Mouse (Mus musculus) forebrain, embryonic 13.5 days (tissue): Measurements from ENCODE around the gene Naaa. TPM values are rescaled to one million over a fixed set of nuclear protein-coding genes. Genes with fewer than 3 reads are reported as not detected.
A peak's percentile ranks its signal among the peaks of the same experiment; 100 is the strongest.

ENCODE experiments used
- ATAC-seq: fragments of 200-750 bp; cut with Nextera tagmentation; 2 replicates; pipeline ENCODE4 v1.8.0; 2017
- H3K27ac ChIP-seq: fragments of 300-500 bp; sonication (generic); 2 replicates; pipeline ENCODE4 v1.5.1; 2015; ENCODE audit warnings: inconsistent platforms, mild to moderate bottlenecking, moderate library complexity
- H3K27me3 ChIP-seq: fragments of 300-500 bp; sonication (generic); 2 replicates; pipeline ENCODE4 v1.6.1; 2015; ENCODE audit warnings: mild to moderate bottlenecking, inconsistent platforms
- H3K36me3 ChIP-seq: fragments of 300-500 bp; sonication (generic); 2 replicates; pipeline ENCODE4 v1.6.1; 2015; ENCODE audit warnings: mild to moderate bottlenecking, inconsistent platforms; ENCODE audit not compliant: poor library complexity, severe bottlenecking
- H3K4me1 ChIP-seq: fragments of 300-500 bp; sonication (generic); 2 replicates; pipeline ENCODE4 v1.6.1; 2015; ENCODE audit warnings: inconsistent platforms
- H3K4me2 ChIP-seq: fragments of 300-500 bp; sonication (generic); 2 replicates; pipeline ENCODE4 v1.6.1; 2015; ENCODE audit warnings: inconsistent platforms, mild to moderate bottlenecking, moderate library complexity
- H3K4me3 ChIP-seq: fragments of 300-500 bp; sonication (generic); 2 replicates; pipeline ENCODE4 v1.5.1; 2015; ENCODE audit warnings: mild to moderate bottlenecking, inconsistent platforms
- H3K9ac ChIP-seq: fragments of 300-500 bp; sonication (generic); 2 replicates; pipeline ENCODE4 v1.6.1; 2015; ENCODE audit warnings: mild to moderate bottlenecking, inconsistent platforms
- H3K9me3 ChIP-seq: fragments of 300-500 bp; sonication (generic); replicated peaks from 2 replicates; pipeline ENCODE4 v1.6.1; 2016; ENCODE audit warnings: inconsistent platforms
- WGBS: fragments of 180-500 bp; shearing (Covaris S2); methylation state at CpG from one replicate; pipeline ENCODE4 v1.1.7; 2015; 5-methylcytosine and 5-hydroxymethylcytosine counted together
- polyA plus RNA-seq: library from polyadenylated mRNA; unstranded; fragments of >200 nt; fragmentation: Nextera tagmentation; extraction: Ambion mirVana; gene quantifications from 2 replicates; pipeline ENCODE4 v1.2.1, GENCODE M21; 2015

Gene Naaa
- polyA plus RNA-seq, 1 experiment from 2014 or later: 4.7 TPM

DNA sequence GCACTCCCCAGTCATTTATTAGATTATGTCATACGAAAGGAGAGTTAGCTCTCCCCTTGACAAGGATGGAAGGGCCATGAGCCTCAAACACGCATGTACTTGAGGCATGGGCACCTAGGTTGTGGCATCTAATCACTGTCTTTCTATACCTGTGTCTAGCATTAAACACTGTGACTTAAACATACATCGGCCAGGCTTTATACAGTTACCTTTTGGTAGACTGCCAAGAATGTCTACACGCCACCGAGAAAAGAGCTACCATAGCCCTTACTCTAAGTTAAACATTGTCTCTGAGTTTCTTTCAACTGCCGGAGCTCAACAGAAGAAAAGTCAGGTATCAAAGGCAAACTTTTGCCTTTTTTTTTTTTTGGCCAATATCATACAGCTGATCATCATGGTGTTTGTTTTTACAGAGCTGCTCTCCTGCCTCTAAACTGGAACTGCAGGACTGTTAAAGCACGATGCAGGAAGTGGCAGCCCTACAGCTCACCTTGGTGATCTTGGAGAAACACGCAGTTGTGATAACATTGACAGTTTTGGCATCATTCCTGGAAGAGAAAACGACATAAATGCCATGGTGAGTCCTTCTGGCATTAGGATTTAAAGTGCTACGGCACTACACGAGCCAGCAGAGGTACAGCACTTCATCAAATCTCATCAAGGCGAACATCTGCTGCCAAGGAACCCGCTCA is 24.3 kb upstream of the Naaa start:
- H3K4me1 ChIP-seq: no peaks in the 10 kb centered on the region
- H3K27ac ChIP-seq: no peak overlapping the region
- no peak overlapping the region for H3K9ac ChIP-seq
- ATAC-seq: no peak
- H3K27me3 ChIP-seq: no peaks in the 10 kb centered on the region
- WGBS: 92% methylated on average over 13 of the region's 13 CpGs
- H3K36me3 ChIP-seq: peaks cover 80% of the 10 kb centered on the region
- H3K4me3 ChIP-seq: no peak overlapping the region
- no peaks in the 10 kb centered on the region for H3K9me3 ChIP-seq
- no peak overlapping the region for H3K4me2 ChIP-seq

DNA sequence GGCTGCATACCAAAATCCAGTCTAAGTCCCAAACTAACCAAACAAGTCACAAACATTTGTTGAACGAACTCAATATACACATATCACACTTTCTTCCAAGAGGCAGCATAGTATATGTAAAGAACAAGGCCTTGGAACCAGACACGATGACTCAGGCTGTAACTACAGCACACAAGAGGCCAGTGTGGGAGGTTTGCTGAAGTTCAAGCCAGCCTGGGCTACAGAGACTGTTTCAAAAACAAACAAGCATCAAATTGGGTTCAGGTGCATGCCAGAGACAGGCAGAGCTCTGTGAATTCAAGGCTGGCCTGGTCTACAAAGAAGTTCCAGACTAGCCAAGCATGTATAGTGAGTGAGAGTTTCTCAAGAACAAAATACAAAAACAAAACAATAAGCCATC is 16.6 kb upstream of the Naaa start:
- 99% methylated on average over 2 of the region's 2 CpGs for WGBS
- Histone ChIP-seq H3K4me1 (no peaks in the 10 kb centered on the region), H3K36me3 (peaks cover 95% of the 10 kb centered on the region), H3K27me3 (no peaks in the 10 kb centered on the region), H3K9me3 (no peaks in the 10 kb centered on the region), H3K4me3 (no peak overlapping the region), H3K9ac (no peak overlapping the region), H3K4me2 (no peak overlapping the region), H3K27ac (no peak overlapping the region)
- no peak for ATAC-seq

DNA sequence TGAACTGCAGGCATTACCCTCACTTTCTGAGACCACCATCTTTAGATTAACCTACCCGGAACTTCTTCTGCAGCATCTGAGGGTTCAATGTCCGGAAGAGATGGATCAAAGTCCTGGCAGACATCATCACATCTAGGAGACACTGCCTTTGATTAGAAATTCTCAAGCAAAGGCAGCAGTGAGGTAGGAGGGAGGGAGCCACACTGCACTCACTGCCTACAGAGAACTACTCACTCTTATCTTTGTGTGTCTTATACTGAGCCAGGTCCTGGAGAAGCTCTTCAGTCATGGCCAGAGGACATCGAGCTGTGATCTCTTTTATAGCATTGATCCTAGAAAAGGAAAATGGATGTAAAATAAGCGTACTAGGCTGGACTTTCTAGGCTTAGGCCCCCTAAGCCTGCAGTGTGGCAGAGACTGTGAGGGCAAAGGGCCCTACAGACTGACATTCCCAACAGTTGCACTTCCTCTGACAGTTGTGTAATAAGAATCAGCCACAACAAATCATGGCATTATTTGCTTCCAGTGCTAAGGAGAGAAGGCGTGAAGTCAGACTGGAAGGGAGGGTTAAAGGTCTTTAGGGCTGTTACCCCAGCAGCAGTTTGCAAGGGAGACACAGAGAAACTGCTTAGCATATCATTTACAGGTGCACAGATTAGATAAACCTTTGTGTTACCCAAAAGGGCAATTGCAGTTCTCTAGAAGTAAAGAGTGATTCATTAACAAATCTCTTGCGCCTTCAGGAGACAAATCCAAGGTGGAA is 13.9 kb upstream of the Naaa start:
- no peak for ATAC-seq
- WGBS: 96% methylated on average over 6 of the region's 6 CpGs
- Histone ChIP-seq H3K27me3 (no peaks in the 10 kb centered on the region), H3K9me3 (no peaks in the 10 kb centered on the region), H3K36me3 (peaks cover 98% of the 10 kb centered on the region), H3K27ac (no peak overlapping the region), H3K9ac (no peak overlapping the region), H3K4me2 (no peak overlapping the region), H3K4me3 (no peak overlapping the region), H3K4me1 (no peaks in the 10 kb centered on the region)

DNA sequence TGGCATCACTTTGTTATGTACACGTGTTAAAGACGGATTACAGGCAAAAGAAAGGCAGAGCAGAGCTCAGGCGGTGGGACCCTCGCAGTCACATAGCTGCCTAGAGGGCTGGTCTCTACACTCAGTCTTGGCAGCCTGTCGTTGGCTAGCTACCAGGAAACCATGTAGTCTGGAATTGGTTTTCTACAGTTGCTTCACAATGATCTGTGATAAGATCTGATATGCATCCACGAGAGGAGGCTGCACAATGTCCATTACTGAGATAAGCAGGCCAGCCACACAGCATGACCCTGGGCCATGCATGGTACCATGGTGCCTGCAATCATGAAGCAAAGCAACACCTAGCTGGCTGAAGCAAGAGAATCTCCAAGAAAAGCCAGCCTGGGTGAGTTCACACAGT is 9.9 kb upstream of the Naaa start:
- no peak for ATAC-seq
- no peaks in the 10 kb centered on the region for H3K9me3 ChIP-seq
- peaks cover 82% of the 10 kb centered on the region for H3K36me3 ChIP-seq
- H3K4me3 ChIP-seq: no peak overlapping the region
- no peaks in the 10 kb centered on the region for H3K27me3 ChIP-seq
- H3K4me1 ChIP-seq: no peaks in the 10 kb centered on the region
- 93% methylated on average over 6 of the region's 6 CpGs for WGBS
- no peak overlapping the region for H3K4me2 ChIP-seq
- H3K9ac ChIP-seq: no peak overlapping the region
- no peak overlapping the region for H3K27ac ChIP-seq

- Histone ChIP-seq H3K27ac (no peak overlapping the region), H3K4me3 (no peak overlapping the region), H3K4me1 (peaks cover 9% of the 10 kb centered on the region; the same call in 1 of the 2 replicates), H3K36me3 (peaks cover 37% of the 10 kb centered on the region), H3K9me3 (no peaks in the 10 kb centered on the region), H3K4me2 (no peak overlapping the region), H3K9ac (no peak overlapping the region), H3K27me3 (no peaks in the 10 kb centered on the region)
- WGBS: 80% methylated on average over 3 of the region's 3 CpGs
- ATAC-seq: no peak
These were observed 5.1 kb upstream of the Naaa start for GRCm38 (mm10) chr5:92283107-92283506.

- WGBS: 79% methylated on average over 4 of the region's 4 CpGs
These were observed 4.6 kb upstream of the Naaa start for GRCm38 (mm10) chr5:92282571-92282970.

GRCm38 (mm10) chr5:92278942-92279537 is 1.1 kb upstream of the Naaa start:
- ATAC-seq: no peak
- no peak overlapping the region for H3K27ac ChIP-seq

More at GRCm38 (mm10) chr5:92282571-92282970, 4.6 kb upstream of the Naaa start:
- Histone ChIP-seq H3K36me3 (peaks cover 32% of the 10 kb centered on the region), H3K27me3 (no peaks in the 10 kb centered on the region), H3K4me2 (no peak overlapping the region), H3K4me3 (no peak overlapping the region), H3K9ac (no peak overlapping the region), H3K27ac (no peak overlapping the region), H3K9me3 (no peaks in the 10 kb centered on the region), H3K4me1 (peaks cover 11% of the 10 kb centered on the region; the same call in 1 of the 2 replicates)
- ATAC-seq: no peak

DNA sequence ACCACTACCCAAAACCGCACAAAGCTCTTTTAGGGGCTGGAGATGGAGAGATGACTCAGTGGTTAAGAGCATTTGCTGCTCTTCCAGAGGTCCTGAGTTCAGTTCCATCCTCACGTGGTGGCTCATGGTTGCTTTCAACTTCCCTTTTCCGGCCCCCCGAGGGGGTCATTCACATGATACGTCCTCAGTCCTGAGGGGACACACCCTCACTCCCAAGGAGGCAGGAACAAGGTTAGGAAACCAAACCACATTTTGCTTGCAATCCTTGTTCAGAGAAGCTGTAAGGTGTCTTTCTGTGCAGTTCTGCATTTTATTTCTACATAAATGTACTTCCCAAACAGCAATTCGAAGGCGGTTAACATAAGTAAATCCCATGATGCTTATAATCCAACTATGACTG is 7.5 kb downstream of the Naaa start:
- H3K4me1 ChIP-seq: no peaks in the 10 kb centered on the region
- no peaks in the 10 kb centered on the region for H3K36me3 ChIP-seq
- no peak overlapping the region for H3K4me2 ChIP-seq
- no peak overlapping the region for H3K27ac ChIP-seq
- no peak overlapping the region for H3K9ac ChIP-seq
- ATAC-seq: no peak
- 90% methylated on average over 7 of the region's 7 CpGs for WGBS
- no peaks in the 10 kb centered on the region for H3K9me3 ChIP-seq
- H3K4me3 ChIP-seq: no peak overlapping the region
- no peaks in the 10 kb centered on the region for H3K27me3 ChIP-seq

More at GRCm38 (mm10) chr5:92278942-92279537, 1.1 kb upstream of the Naaa start:
- WGBS: 79% methylated on average over 10 of the region's 10 CpGs
- Histone ChIP-seq H3K4me2 (0 out of 2 replicates have a peak overlapping the region, but pooled peaks have one; percentile 94), H3K4me3 (no peak overlapping the region), H3K4me1 (peaks cover 13% of the 10 kb centered on the region; the same call in 1 of the 2 replicates), H3K36me3 (peaks cover under 1% of the 10 kb centered on the region; the same call in 1 of the 2 replicates), H3K9me3 (no peaks in the 10 kb centered on the region), H3K27me3 (0 out of 2 replicates have a peak, but pooled peaks cover 6% of the 10 kb centered on the region), H3K9ac (no peak overlapping the region)

DNA sequence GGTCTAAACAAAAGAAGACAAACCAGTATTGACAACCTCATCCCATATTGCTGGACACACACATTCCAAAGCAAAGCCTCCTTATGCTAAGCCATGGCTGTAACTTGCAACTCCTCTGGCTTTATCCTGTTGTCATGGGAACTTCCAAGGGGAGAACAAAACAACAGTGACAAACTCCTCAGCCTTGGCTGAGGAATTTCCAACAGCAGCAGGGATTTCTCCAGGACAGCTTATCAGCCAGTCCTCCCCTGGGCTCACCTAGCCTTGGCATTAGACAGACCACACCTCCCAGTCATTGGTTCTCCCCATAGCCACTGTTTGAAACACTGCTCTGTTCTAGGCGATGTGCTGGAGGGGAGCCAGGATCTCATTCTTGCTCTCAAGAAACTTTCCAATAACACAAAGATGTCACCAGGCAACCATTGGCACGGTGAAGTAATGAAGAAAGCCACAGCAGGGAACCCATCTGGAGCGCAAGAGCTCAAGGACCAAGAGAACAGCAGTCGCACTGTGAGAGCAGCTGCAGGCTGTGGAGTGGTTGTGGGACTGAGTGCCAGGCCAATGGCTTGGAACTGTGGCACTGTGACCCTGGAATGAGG is 14.1 kb downstream of the Naaa start:
- peak overlapping the region; percentile 54 for H3K27ac ChIP-seq
- WGBS: 2% methylated on average over 4 of the region's 4 CpGs

DNA sequence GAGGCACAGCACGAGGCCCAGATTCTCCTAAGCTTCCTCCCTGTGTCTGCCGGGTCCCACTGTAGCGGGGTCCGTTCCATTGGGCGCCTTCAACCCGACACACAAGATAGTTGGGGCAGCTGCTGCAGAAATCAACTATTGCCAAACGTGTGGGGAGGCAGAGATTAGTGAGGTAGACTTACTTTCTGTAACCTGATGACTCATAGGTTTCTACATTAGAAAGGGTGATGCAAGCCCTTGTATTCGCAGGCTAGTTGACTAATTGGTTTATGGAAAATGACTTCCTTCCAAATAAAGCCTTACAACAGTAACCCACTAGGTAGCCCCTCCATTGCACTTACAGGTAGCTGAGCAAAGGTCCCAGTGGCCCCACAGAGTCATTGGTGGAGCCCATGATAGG is 15.3 kb downstream of the Naaa start:
- Histone ChIP-seq H3K4me3 (no peak overlapping the region), H3K4me1 (peaks cover 14% of the 10 kb centered on the region), H3K9ac (no peak overlapping the region), H3K9me3 (no peaks in the 10 kb centered on the region), H3K27me3 (no peaks in the 10 kb centered on the region), H3K27ac (no peak overlapping the region), H3K4me2 (no peak overlapping the region), H3K36me3 (no peaks in the 10 kb centered on the region)
- no peak for ATAC-seq
- WGBS: 89% methylated on average over 8 of the region's 8 CpGs

More for the DNA sequence above, 14.1 kb downstream of the Naaa start:
- no peaks in the 10 kb centered on the region for H3K36me3 ChIP-seq
- H3K9me3 ChIP-seq: no peaks in the 10 kb centered on the region
- H3K9ac ChIP-seq: no peak overlapping the region
- peaks cover 14% of the 10 kb centered on the region for H3K4me1 ChIP-seq
- no peaks in the 10 kb centered on the region for H3K27me3 ChIP-seq
- no peak overlapping the region for H3K4me3 ChIP-seq
- H3K4me2 ChIP-seq: no peak overlapping the region
- ATAC-seq: peak; percentile 90

DNA sequence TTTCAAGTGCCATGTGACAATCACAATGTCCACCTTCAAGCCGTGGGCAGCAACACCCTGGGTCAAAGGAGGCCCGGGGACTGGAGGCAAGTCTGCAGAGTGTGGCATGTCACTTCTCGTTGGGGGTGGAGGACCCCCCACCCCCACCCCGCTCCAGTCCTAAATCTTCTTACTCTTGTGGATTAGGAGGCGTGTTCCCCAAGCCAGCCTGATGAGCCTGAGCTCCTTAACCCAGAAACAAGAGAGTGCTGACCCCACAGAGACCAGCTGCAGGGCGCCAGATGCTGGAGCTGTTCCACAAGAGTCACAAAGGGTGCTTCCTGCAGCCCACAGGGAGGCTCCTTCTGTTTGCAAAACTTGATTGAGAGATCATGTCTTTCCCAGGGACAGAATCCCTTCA is 21.8 kb downstream of the Naaa start, which contains the start of gene Ppef2:
TSS of gene Ppef2 (minus strand) at position 61 of the 400 bp plus-strand sequence.
- Histone ChIP-seq H3K4me3 (no peak within 1 kb of the TSS), H3K27me3 (no peaks in the 10 kb centered on the region), H3K36me3 (no peaks in the 10 kb centered on the region), H3K27ac (no peak within 1 kb of the TSS), H3K9me3 (no peaks in the 10 kb centered on the region), H3K4me1 (peaks cover 7% of the 10 kb centered on the region), H3K9ac (no peak within 1 kb of the TSS), H3K4me2 (no peak within 1 kb of the TSS)
- ATAC-seq: no peak
- WGBS: 5% methylated on average over 6 of the region's 6 CpGs

DNA sequence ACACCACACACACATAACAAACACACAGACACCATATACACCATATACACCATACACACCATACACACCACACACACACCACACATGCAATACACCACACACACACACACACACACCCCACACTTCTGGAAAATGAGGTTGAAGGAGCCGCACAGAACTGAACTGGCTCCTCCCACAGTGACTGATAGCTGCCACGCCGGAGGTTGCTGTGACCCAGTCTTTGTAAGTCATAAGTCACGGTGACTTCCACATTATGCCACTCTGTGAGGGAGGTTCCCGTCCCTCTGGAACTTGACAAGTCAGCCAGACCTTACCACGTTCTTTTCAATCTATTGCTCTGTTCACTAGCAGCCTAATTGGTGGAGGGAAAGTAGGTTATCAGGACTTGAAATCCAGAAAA is 23.5 kb downstream of the Naaa start:
- no peak overlapping the region for H3K4me2 ChIP-seq
- ATAC-seq: no peak
- H3K36me3 ChIP-seq: no peaks in the 10 kb centered on the region
- H3K4me3 ChIP-seq: no peak overlapping the region
- H3K27me3 ChIP-seq: no peaks in the 10 kb centered on the region
- no peaks in the 10 kb centered on the region for H3K9me3 ChIP-seq
- H3K27ac ChIP-seq: no peak overlapping the region
- peaks cover 7% of the 10 kb centered on the region for H3K4me1 ChIP-seq
- 82% methylated on average over 6 of the region's 6 CpGs for WGBS
- no peak overlapping the region for H3K9ac ChIP-seq
